Mouse (Mus musculus): ENCODE results near the gene Olfr868.

Gene Olfr868

DNA sequence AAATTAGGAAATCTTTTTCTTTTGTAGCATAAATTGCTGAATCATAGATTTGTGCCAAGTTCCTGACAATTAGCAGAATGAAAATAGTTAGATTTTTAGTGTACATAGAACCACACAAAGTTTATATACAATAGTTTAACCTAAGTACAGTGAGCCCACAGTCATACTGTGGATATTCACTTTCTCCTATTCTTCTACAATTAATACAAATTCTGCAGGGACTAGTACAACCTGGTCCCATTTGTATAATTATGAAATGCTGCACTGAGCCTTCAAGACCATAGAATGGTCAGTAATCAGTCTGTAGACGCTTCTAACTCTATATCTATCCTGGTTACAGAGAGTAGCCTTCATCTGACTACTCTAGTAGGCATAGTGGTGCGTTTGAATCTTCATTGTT, at the start of gene Olfr868:
Olfr868 (plus strand) TSS at position 301 of the 400 bp plus-strand sequence.
- no peak for DNase-seq (ENCODE audit: low read depth)

- no peak for DNase-seq (ENCODE audit: low read depth)
Measured at GRCm38 (mm10) chr9:20057462-20057861, 41.0 kb upstream of the Olfr868 start, which contains the start of gene Olfr867. Gene Olfr867 (minus strand): TSS chr9:20057562.

DNA sequence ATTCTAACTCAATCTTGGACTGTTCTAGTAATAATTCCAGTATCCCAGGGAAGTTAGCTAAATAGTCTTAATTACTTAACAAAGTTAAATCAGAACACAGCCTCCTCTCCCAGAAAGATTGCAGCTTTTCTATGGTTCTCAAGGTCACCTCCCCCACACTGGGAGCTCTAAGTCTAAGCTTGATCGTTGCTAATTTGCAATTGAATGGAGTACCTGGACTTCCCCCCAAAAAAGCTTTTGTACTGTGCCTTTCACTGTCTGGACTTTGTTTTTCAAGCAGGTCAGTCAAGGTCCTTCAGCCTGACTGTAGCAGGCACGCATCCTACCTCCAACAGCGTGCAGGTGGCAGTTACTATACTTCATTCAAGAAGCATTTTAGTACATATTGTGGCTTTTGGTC, 28.2 kb upstream of the Olfr868 start:
- DNase-seq (ENCODE audit: low read depth) = no peak

- no peak for DNase-seq (ENCODE audit: low read depth)
Measured at GRCm38 (mm10) chr9:20071291-20071690, 27.1 kb upstream of the Olfr868 start.

DNA sequence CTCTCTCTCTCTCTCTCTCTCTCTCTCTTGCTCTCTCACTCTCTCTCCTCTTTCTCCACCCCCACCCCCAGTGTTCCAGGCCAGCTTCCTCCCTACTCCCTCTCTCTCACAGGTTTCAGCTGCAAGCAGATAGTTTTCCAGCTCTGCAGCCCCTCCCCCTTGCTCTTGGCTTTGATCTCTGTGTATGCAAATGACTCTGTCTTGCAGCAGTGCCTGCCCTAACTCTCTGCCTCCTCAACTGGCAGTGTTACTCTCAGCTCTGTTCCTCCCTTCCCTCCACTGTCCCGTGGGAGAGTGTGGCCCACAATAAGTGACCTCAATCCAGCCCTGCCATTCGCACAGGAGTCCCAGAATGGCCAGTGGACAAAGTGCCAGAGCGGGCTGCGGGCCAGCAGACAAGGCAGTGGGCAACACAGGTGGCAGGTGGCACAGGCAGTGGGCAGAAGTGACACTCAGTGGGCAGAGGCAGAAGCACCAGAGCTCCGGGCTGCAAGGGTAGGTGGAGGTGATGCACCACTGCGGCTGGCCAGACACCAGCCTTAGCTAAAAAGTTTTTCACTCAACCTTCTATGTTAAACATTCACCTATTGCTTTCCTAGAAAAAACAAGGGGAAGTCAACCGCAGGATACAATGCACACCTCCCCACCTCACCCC, 24.8 kb upstream of the Olfr868 start:
- DNase-seq (ENCODE audit: low read depth) = no peak

GRCm38 (mm10) chr9:20128709-20129108, 30.3 kb downstream of the Olfr868 start, which contains the start of gene Olfr869:
Gene Olfr869 (plus strand): TSS chr9:20129009.
- no peak for DNase-seq (ENCODE audit: low read depth)

DNA sequence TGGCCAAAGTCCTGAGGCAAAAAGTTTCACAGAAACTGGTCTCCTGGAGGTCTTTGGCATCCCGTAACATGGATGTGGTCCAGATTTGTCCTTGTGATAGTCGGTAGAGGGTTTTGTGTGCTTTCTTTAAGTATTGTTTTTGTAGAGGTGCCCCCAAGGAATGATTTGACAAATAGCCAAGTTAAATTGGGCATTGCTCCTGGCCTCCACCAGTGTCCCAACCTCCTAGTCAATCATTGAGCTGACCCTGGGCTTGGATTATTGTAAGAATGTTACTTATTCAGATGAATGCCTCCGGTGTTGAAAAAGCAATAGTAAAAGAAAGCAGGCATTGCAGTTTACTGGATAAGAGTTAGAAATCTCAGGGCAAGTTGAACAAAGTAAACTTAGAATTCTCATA, 51.3 kb downstream of the Olfr868 start:
- DNase-seq (ENCODE audit: low read depth) = no peak

All from c-Kit-positive CD71-positive TER-119-negative erythroid progenitor cells, embryonic 14.5 days (primary cell).